Mouse (Mus musculus) neural tube, embryonic 14.5 days (tissue): ENCODE results near the gene Stab2. TPM values are rescaled to one million over a fixed set of nuclear protein-coding genes. Genes with fewer than 3 reads are reported as not detected.

ENCODE experiments used
- ATAC-seq: fragments of 200-750 bp; cut with Nextera tagmentation; 2 replicates; pipeline ENCODE4 v1.8.0; 2017; ENCODE audit warnings: low read depth, mild to moderate bottlenecking, moderate TSS enrichment, moderate library complexity
- H3K27ac ChIP-seq: fragments of 300-500 bp; sonication (generic); 2 replicates; pipeline ENCODE4 v1.5.1; 2014; ENCODE audit warnings: low read depth, mild to moderate bottlenecking, control low read depth, low read length, moderate library complexity, mixed read lengths
- H3K27me3 ChIP-seq: fragments of 300-500 bp; sonication (generic); 2 replicates; pipeline ENCODE4 v1.6.1; 2014; ENCODE audit warnings: low read length; ENCODE audit not compliant: control insufficient read depth, insufficient read depth
- H3K36me3 ChIP-seq: fragments of 300-500 bp; sonication (generic); 2 replicates; pipeline ENCODE4 v1.6.1; 2014; ENCODE audit warnings: low read length, mixed read lengths; ENCODE audit not compliant: control insufficient read depth, insufficient read depth
- H3K4me1 ChIP-seq: fragments of 300-500 bp; sonication (generic); 2 replicates; pipeline ENCODE4 v1.6.1; 2014; ENCODE audit warnings: low read length; ENCODE audit not compliant: control insufficient read depth, insufficient read depth
- H3K4me2 ChIP-seq: fragments of 300-500 bp; sonication (generic); 2 replicates; pipeline ENCODE4 v1.6.1; 2014; ENCODE audit warnings: mild to moderate bottlenecking, low read depth, low read length, control low read depth
- H3K4me3 ChIP-seq: fragments of 300-500 bp; sonication (generic); 2 replicates; pipeline ENCODE4 v1.5.1; 2014; ENCODE audit warnings: low read depth, low read length, control low read depth, mixed read lengths
- H3K9ac ChIP-seq: fragments of 300-500 bp; sonication (generic); replicated peaks from 2 replicates; pipeline ENCODE4 v1.6.1; 2014; ENCODE audit warnings: low read depth, mild to moderate bottlenecking, control low read depth, low read length, mixed read lengths
- H3K9me3 ChIP-seq: fragments of 300-500 bp; sonication (generic); 2 replicates; pipeline ENCODE4 v1.6.1; 2016; ENCODE audit warnings: low read length; ENCODE audit not compliant: control insufficient read depth
- WGBS: fragments of 180-500 bp; shearing (Covaris S2); extraction: QIAGEN DNeasy Blood & Tissue Kit; methylation state at CpG from one replicate; pipeline ENCODE4 v1.1.7; 2014; 5-methylcytosine and 5-hydroxymethylcytosine counted together
- polyA plus RNA-seq: library from polyadenylated mRNA; unstranded; fragments of >200 nt; fragmentation: Nextera tagmentation; extraction: Ambion mirVana; gene quantifications from 2 replicates; pipeline ENCODE4 v1.2.1, GENCODE M21; 2014

Stab2 gene
- polyA plus RNA-seq: 0.23 and 0.36 TPM in 2 replicates

DNA sequence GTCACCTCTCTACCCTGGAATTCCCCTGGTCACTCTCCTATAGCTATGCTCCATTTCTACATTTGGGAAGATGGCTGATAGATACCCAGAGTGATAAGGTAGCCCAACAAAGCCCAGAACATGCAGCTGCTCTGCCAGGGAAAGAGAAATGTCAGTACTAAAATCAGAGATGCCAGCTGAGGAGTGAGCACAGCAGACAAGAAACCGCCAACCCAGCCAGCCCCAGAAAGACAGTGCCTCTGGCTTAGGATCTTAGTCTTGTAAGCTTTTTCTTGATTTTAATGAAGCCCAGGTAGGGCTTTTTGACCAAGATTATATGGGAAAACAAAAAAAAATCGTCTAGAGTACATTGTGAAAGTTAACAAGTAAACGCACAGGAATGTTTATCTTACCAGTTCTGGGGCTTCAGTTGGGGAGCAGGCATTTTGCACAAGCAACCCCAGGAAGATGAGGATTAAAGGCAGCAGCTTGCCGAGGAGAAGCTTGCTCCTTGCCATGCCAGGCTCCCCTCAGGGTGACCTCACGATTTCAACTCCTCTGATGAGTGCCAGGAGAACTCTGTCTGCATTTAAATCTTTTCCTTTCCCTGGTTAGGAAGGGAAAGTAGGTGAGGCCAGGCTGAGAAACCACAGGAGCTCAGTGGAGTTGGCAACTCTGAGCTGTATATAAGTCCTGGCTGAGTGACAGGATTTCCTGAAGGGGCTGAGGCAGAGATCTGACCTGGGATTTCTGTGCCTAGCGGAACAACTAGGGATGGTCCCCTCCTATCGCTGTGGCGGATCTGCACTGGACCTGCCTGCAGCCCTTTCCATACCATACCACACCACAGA lies at the start of gene Stab2:
TSS of gene Stab2 (minus strand) at position 641 of the 830 bp plus-strand sequence.
- Histone ChIP-seq H3K27ac (no peak within 1 kb of the TSS), H3K4me2 (no peak within 1 kb of the TSS), H3K9ac (no peak within 1 kb of the TSS), H3K36me3 (no peaks in the 10 kb centered on the region), H3K4me3 (no peak within 1 kb of the TSS), H3K27me3 (no peaks in the 10 kb centered on the region), H3K4me1 (no peaks in the 10 kb centered on the region), H3K9me3 (no peaks in the 10 kb centered on the region)
- ATAC-seq: no peak
- WGBS: 71% methylated on average over 8 of the region's 8 CpGs

DNA sequence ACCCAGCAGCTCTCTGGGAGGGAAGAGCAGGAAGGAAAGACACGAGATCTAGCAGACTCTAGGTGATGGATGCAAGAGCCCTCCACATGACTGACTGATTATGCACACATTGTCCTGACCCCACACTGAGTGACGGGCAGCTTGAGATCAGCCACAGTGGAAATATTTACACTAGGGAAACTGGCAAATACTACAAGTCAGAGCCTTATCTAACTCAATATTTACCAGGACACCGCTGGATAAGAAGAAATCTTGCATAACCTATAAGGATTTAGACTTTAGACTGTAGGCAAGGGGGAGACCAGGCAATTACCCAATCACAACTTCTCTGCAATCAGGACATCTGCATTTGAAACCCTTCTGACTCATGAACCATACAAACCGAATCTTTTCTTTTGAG lies 43.9 kb upstream of the Stab2 start:
- Histone ChIP-seq H3K4me2 (no peak overlapping the region), H3K36me3 (no peaks in the 10 kb centered on the region), H3K9ac (no peak overlapping the region), H3K27ac (no peak overlapping the region), H3K9me3 (no peaks in the 10 kb centered on the region), H3K27me3 (no peaks in the 10 kb centered on the region), H3K4me3 (no peak overlapping the region), H3K4me1 (no peaks in the 10 kb centered on the region)
- 72% methylated on average over 4 of the region's 4 CpGs for WGBS
- ATAC-seq: no peak

DNA sequence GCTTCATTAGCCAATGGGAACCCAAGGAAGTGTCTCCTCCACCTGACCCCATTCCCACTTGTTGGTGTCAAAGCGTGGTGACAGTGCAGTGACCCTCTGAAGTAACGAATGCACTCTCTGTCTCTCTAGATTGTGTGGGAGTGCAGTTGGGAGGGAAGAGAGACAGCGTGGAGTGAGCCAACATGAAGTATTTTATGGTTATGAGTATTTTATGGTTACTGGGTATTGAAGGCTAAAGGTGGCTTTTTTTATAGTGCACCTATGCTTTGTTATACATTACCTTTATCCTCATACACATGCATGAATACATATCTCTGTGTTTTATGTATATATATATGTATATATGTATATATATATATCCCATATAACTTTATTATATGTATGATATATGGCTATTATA lies 41.4 kb upstream of the Stab2 start:
- Histone ChIP-seq H3K4me3 (no peak overlapping the region), H3K9ac (no peak overlapping the region), H3K27ac (no peak overlapping the region), H3K27me3 (no peaks in the 10 kb centered on the region), H3K4me2 (no peak overlapping the region), H3K9me3 (no peaks in the 10 kb centered on the region), H3K4me1 (no peaks in the 10 kb centered on the region), H3K36me3 (no peaks in the 10 kb centered on the region)
- no peak for ATAC-seq
- 81% methylated on average over 3 of the region's 3 CpGs for WGBS

DNA sequence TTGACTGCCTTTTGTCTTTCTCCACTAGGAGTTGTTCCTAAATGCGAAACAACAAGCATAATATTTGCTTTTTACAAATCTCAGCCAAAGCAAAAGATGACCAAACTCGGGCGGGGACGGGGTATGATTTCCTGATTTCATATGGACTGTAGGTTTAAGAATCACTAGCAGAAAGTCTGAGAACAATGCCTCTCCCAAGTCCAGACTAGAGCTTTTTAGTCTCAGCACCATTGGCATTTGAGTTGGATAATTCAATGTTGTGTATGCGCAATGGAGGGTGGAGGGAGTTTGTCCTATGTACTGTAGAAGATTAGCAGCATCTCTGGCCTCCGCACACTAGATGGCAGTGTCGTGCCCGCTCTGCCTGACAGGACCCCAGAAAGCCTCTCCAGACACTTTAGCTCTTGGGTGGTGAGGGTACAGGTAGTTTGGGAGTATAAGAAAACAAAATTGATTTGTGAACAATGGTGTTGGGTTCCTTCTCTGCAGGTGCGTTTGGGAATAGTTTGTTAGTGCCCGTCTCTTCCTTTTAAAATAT lies 39.2 kb upstream of the Stab2 start:
- no peak overlapping the region for H3K4me3 ChIP-seq
- H3K27ac ChIP-seq: no peak overlapping the region
- WGBS: 85% methylated on average over 10 of the region's 10 CpGs
- ATAC-seq: no peak
- no peak overlapping the region for H3K4me2 ChIP-seq
- H3K36me3 ChIP-seq: no peaks in the 10 kb centered on the region
- H3K4me1 ChIP-seq: no peaks in the 10 kb centered on the region
- H3K9ac ChIP-seq: no peak overlapping the region
- no peaks in the 10 kb centered on the region for H3K9me3 ChIP-seq
- no peaks in the 10 kb centered on the region for H3K27me3 ChIP-seq

DNA sequence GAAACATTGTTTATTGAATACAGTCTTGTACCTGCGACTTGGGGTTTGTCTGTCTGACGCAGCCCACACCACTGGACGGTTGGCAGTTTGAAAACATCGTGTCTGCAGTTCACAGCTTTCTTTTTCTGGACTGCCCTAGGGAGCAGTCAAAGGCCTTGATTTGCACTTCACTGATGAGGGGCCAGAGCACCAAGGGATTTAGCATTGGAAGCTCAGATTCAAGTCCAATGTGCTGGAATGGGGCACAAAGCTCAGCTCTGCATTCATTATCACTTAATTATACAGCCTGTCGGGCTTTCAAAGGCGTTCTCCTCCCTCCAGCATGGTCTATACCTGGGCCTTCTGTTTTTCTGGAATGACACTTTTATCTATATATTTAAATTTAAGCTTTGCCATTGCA lies 38.6 kb upstream of the Stab2 start:
- 14% methylated on average over 6 of the region's 6 CpGs for WGBS
- no peak for ATAC-seq

DNA sequence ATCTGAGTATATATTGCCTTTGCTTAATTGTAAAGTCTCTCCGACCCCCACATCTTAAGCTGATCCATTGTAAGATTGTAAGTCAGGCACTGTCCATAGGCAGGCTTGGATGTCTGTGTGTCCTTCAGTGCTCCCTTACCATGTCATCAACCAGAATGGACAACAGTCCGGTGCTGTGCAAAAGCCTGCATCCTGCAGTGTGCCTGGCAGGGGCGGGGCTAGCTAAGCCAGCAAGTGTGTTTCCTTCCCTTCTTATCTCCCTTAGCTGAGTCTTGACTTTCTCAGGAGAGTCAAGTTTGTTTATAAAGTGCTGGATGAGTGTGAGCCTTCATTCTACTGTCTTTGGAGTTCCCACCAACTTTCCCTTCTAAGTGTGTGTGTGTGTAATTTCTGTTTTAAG lies 37.4 kb upstream of the Stab2 start:
- H3K36me3 ChIP-seq: no peaks in the 10 kb centered on the region
- ATAC-seq: no peak
- H3K4me2 ChIP-seq: no peak overlapping the region
- H3K27ac ChIP-seq: no peak overlapping the region
- no peak overlapping the region for H3K9ac ChIP-seq
- H3K4me3 ChIP-seq: no peak overlapping the region
- no peaks in the 10 kb centered on the region for H3K4me1 ChIP-seq
- WGBS: 74% methylated on average over 3 of the region's 3 CpGs
- no peaks in the 10 kb centered on the region for H3K27me3 ChIP-seq
- no peaks in the 10 kb centered on the region for H3K9me3 ChIP-seq

More for the DNA sequence above, 38.6 kb upstream of the Stab2 start:
- H3K9ac ChIP-seq: no peak overlapping the region
- no peaks in the 10 kb centered on the region for H3K9me3 ChIP-seq
- H3K4me1 ChIP-seq: no peaks in the 10 kb centered on the region
- no peak overlapping the region for H3K4me3 ChIP-seq
- H3K36me3 ChIP-seq: no peaks in the 10 kb centered on the region
- H3K27ac ChIP-seq: no peak overlapping the region
- no peaks in the 10 kb centered on the region for H3K27me3 ChIP-seq
- no peak overlapping the region for H3K4me2 ChIP-seq

DNA sequence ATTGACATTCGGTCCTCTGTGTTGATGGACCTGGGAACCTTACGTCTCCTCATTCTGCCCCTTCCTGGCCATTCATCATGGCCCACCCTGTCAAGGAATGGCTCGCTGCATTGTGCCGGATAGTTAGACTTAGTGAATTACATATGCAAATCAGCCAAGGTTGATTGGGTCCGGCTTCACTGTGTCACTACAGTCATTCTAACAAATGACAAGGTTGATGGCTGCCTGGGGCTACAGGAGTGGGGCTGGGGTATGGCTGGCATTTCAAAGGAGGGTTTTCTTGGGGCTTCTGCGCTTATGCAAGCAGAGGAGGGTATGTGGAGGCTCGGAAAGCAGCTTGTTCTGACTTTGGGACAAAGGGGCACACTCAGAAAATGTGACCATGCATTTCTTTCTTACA lies 33.4 kb upstream of the Stab2 start:
- 48% methylated on average over 7 of the region's 7 CpGs for WGBS
- H3K4me2 ChIP-seq: no peak overlapping the region
- H3K4me1 ChIP-seq: peaks cover 4% of the 10 kb centered on the region; the same call in 1 of the 2 replicates
- H3K9me3 ChIP-seq: no peaks in the 10 kb centered on the region
- H3K9ac ChIP-seq: no peak overlapping the region
- H3K27me3 ChIP-seq: no peaks in the 10 kb centered on the region
- no peak overlapping the region for H3K27ac ChIP-seq
- no peaks in the 10 kb centered on the region for H3K36me3 ChIP-seq
- no peak for ATAC-seq
- H3K4me3 ChIP-seq: no peak overlapping the region

DNA sequence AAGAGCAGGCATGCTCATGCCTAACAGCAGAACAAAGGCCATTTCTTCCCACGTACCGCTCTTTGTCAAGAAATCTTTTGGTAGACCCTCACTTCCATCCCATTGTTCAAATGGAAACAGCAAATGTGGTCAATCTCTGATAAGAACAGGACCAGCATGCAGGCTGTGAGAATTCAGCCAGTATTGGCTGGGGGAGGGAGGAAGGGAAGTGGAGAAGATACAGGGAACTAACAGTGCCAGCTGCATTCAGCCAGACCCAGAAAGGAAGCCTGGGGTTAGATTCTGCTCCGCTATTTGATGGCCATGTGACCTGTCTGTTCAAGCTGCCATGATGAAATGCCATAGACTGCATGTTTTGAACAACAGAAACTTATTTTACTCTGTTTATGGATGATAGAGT lies 32.0 kb upstream of the Stab2 start:
- Histone ChIP-seq H3K27ac (no peak overlapping the region), H3K36me3 (no peaks in the 10 kb centered on the region), H3K4me1 (peaks cover 5% of the 10 kb centered on the region; the same call in 1 of the 2 replicates), H3K9me3 (no peaks in the 10 kb centered on the region), H3K4me2 (no peak overlapping the region), H3K9ac (no peak overlapping the region), H3K4me3 (no peak overlapping the region), H3K27me3 (no peaks in the 10 kb centered on the region)
- WGBS: 89% methylated on average over 3 of the region's 3 CpGs
- ATAC-seq: no peak

DNA sequence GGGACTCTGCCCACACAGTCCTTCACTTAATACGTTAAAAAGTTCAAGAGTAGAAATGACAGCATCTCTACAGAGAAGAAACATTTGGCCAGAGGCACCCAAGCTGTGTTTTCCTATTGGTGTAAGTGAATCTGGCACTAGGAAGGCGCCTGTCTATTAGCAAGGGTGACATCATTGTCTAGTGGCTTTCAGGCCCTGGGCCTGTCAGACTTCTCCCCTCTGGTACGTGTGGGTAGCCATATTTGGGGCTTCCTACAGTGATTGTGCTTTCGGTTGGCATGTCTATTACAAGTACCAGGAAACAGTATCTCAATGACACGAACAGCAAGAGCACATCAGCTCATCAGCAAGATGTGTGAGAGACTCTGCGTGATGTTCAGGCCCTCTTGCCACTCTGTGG lies 31.5 kb upstream of the Stab2 start:
- ATAC-seq: no peak
- H3K4me1 ChIP-seq: peaks cover 5% of the 10 kb centered on the region; the same call in 1 of the 2 replicates
- no peak overlapping the region for H3K4me2 ChIP-seq
- no peaks in the 10 kb centered on the region for H3K36me3 ChIP-seq
- no peaks in the 10 kb centered on the region for H3K27me3 ChIP-seq
- no peak overlapping the region for H3K4me3 ChIP-seq
- 95% methylated on average over 6 of the region's 6 CpGs for WGBS
- no peak overlapping the region for H3K9ac ChIP-seq
- H3K9me3 ChIP-seq: no peaks in the 10 kb centered on the region
- no peak overlapping the region for H3K27ac ChIP-seq
